Mouse (Mus musculus) ES-E14 (cell line): ENCODE results near the gene Cs. TPM values are rescaled to one million over a fixed set of nuclear protein-coding genes. Genes with fewer than 3 reads are reported as not detected.
"Not testable (repeated sequence)": the region's sequence is repeated elsewhere in the genome, so short reads cannot be mapped to it uniquely, and the experiment has no call there.

Experiments used
- DNase-seq: peaks from one replicate; pipeline ENCODE4 v3.0.0-alpha.2; 2013; ENCODE audit warnings: low read depth, low spot score
- H3K27ac ChIP-seq: 2 replicates; pipeline ENCODE4 v1.5.1; 2012; ENCODE audit warnings: low read depth, mild to moderate bottlenecking, low read length, moderate library complexity, mixed read lengths; ENCODE audit not compliant: poor library complexity, insufficient read depth, severe bottlenecking
- H3K36me3 ChIP-seq: 2 replicates; pipeline ENCODE4 v1.6.1; 2012; ENCODE audit warnings: mild to moderate bottlenecking, low read length, moderate library complexity, mixed read lengths; ENCODE audit not compliant: control insufficient read depth, poor library complexity, insufficient read depth, severe bottlenecking
- H3K4me1 ChIP-seq, 2 experiments: fragments of 150-350 bp in 1 of 2; sonication (generic) in 1 of 2; 2 replicates each; pipeline ENCODE4 v1.6.1; 2012; ENCODE audit warnings: low read length in 2 of 2, mild to moderate bottlenecking in 1 of 2, mixed read lengths in 1 of 2; ENCODE audit not compliant: control insufficient read depth in 2 of 2, insufficient read depth in 2 of 2, poor library complexity in 1 of 2
- H3K4me3 ChIP-seq, 2 experiments: fragments of 150-350 bp in 1 of 2; sonication (generic) in 1 of 2; 2 replicates each; pipeline ENCODE4 v1.5.1; 2012; ENCODE audit warnings: low read length in 2 of 2, low read depth in 1 of 2, mild to moderate bottlenecking in 1 of 2, mixed read lengths in 1 of 2; ENCODE audit not compliant: insufficient read depth in 1 of 2, poor library complexity in 1 of 2, severe bottlenecking in 1 of 2
- H3K9ac ChIP-seq: 2 replicates; pipeline ENCODE4 v1.6.1; 2012; ENCODE audit warnings: low read depth, mild to moderate bottlenecking, low read length, mixed read lengths; ENCODE audit not compliant: poor library complexity, insufficient read depth, severe bottlenecking
- H3K9me3 ChIP-seq: fragments of 150-350 bp; sonication (generic); 2 replicates; pipeline ENCODE4 v1.6.1; 2012; ENCODE audit warnings: low read depth, mild to moderate bottlenecking, low read length; ENCODE audit not compliant: control insufficient read depth, insufficient read depth
- CHD2 ChIP-seq: IDR thresholded peaks from 2 replicates; pipeline ENCODE4 v1.6.1; 2014; ENCODE audit warnings: mild to moderate bottlenecking, low read depth, low read length, inconsistent platforms
- HCFC1 ChIP-seq: IDR thresholded peaks from 2 replicates; pipeline ENCODE4 v1.6.1; 2012; ENCODE audit warnings: low read length, inconsistent platforms, borderline replicate concordance; ENCODE audit not compliant: insufficient read depth
- MAFK ChIP-seq: IDR thresholded peaks from 2 replicates; pipeline ENCODE4 v1.6.1; 2014; ENCODE audit warnings: mild to moderate bottlenecking, low read depth, low read length, inconsistent platforms; ENCODE audit not compliant: insufficient read depth
- ZC3H11A ChIP-seq: IDR thresholded peaks from 2 replicates; pipeline ENCODE4 v1.6.1; 2012; ENCODE audit warnings: low read depth, mild to moderate bottlenecking, inconsistent platforms, low read length, borderline replicate concordance
- ZNF384 ChIP-seq: IDR thresholded peaks from 2 replicates; pipeline ENCODE4 v1.6.1; 2012; ENCODE audit warnings: low read depth, low read length, inconsistent platforms
- in situ Hi-C, 2 experiments: fragments of 600-800 bp; cut with MboI; formaldehyde crosslinking; loops; one replicate each; pipeline ENCODE4 v1.15.1; 2025; ENCODE audit warnings: low sequenced_read_pairs in 2 of 2, inconsistent platforms in 1 of 2; ENCODE audit not compliant: unreplicated experiment in 2 of 2
- total RNA-seq: library from RNA; depleted of rRNA; stranded (reverse); fragments of 300-350 nt; gene quantifications from 2 replicates; pipeline ENCODE4 v1.2.3, GENCODE M21; 2012

Gene Cs
- total RNA-seq, 1 experiment, result 143 TPM

DNA sequence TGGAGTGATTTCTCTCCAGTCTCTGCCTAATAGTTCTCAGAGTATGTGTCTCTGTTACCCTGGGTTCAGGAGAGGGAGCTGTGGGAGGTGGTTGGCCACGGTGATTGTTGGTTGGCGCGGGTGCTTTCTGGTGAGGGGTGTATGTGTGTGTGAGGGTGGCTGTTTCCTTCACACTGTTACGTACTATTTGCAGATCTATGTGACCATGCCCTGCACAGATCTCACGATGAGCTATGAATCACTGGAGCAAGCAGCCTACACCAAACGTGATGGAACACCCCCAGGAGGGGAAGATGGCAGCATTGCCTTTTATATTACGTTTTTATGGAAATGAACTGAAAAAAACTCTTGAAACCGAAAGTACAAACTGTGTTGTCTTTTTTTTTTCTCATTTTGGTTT lies 10.7 kb upstream of the Cs start:
- peaks cover under 1 to 3% of the 10 kb centered on the region in 2 experiments; a peak in 1 of 4 replicates for H3K4me1 ChIP-seq
- H3K9me3 ChIP-seq, result no peaks in the 10 kb centered on the region
- peaks cover 11% of the 10 kb centered on the region; the same call in 1 of the 2 replicates for H3K36me3 ChIP-seq
- no peak overlapping the region for H3K27ac ChIP-seq
- DNase-seq, result no peak
- TF ChIP-seq HCFC1, result no peak
- in situ Hi-C loops, result no loop called here
- no peak overlapping the region for H3K4me3 ChIP-seq
- no peak overlapping the region for H3K9ac ChIP-seq

GRCm38 (mm10) chr10:128327610-128328009 lies 9.9 kb upstream of the Cs start:
- H3K4me3 ChIP-seq, result no peak overlapping the region
- H3K4me1 ChIP-seq, result peaks cover 0 to 3% of the 10 kb centered on the region in 2 experiments; a peak in 1 of 4 replicates
- no peak overlapping the region for H3K27ac ChIP-seq
- H3K9ac ChIP-seq, result no peak overlapping the region
- TF ChIP-seq ZNF384 (0 out of 2 replicates have a peak, but pooled peaks have one; percentile 35), ZC3H11A (no peak)
- H3K9me3 ChIP-seq, result no peaks in the 10 kb centered on the region
- DNase-seq, result no peak
- in situ Hi-C loops, result no loop called here
- H3K36me3 ChIP-seq, result peaks cover 11% of the 10 kb centered on the region; the same call in 1 of the 2 replicates

- H3K9ac ChIP-seq, H3K9me3 ChIP-seq, DNase-seq, H3K4me3 ChIP-seq, H3K27ac ChIP-seq, H3K36me3 ChIP-seq, H3K4me1 ChIP-seq, in situ Hi-C loops: not testable (repeated sequence)
- TF ChIP-seq MAFK, result peak; percentile 64; the same call in 1 of the 2 replicates
- TF ChIP-seq ZNF384, result peak; percentile 60
These were observed 4.9 kb upstream of the Cs start for GRCm38 (mm10) chr10:128332358-128333249.

DNA sequence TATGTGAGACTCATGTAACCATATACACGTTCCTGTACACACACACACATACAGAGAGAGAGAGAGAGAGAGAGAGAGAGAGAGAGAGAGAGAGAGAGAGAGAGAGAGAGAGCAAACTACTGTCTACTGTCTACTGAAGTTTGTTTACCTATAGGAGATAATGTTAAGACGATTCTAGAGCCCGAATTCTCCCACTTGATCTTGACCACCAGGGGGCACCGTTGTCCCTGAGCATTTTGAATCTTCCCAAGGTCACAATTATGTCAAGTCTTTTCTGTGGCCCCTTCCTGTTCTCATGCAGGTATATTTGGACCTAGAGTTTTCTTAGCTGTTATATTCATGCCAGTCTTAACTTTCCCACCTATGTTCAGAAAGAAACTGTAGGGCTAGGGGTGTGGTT lies 2.0 kb upstream of the Cs start:
- TF ChIP-seq CHD2 (no peak), MAFK (no peak)
- H3K4me1 ChIP-seq, result peaks cover 2 to 4% of the 10 kb centered on the region in 2 experiments; a peak in 1 of 4 replicates
- H3K9ac ChIP-seq, result no peak overlapping the region
- no peak overlapping the region for H3K4me3 ChIP-seq
- no peak overlapping the region for H3K27ac ChIP-seq
- peak; percentile 78 for DNase-seq
- no peaks in the 10 kb centered on the region for H3K9me3 ChIP-seq
- in situ Hi-C loops, result no loop called here
- peaks cover 2% of the 10 kb centered on the region; the same call in 1 of the 2 replicates for H3K36me3 ChIP-seq

- in situ Hi-C loops, result no loop called here
- H3K27ac ChIP-seq, result no peak overlapping the region
These were observed 1.3 kb upstream of the Cs start for GRCm38 (mm10) chr10:128336195-128336594.

More at GRCm38 (mm10) chr10:128336195-128336594, 1.3 kb upstream of the Cs start:
- H3K4me1 ChIP-seq, result peaks cover 2 to 4% of the 10 kb centered on the region in 2 experiments; a peak in 1 of 4 replicates
- TF ChIP-seq HCFC1 (no peak), MAFK (no peak), CHD2 (no peak), ZC3H11A (no peak), ZNF384 (no peak)
- peaks cover 2% of the 10 kb centered on the region; the same call in 1 of the 2 replicates for H3K36me3 ChIP-seq
- H3K9ac ChIP-seq, result no peak overlapping the region
- no peak overlapping the region for H3K4me3 ChIP-seq
- no peak for DNase-seq
- no peaks in the 10 kb centered on the region for H3K9me3 ChIP-seq
